Mouse (Mus musculus): ENCODE measurements around the gene Trpv2.

DNA sequence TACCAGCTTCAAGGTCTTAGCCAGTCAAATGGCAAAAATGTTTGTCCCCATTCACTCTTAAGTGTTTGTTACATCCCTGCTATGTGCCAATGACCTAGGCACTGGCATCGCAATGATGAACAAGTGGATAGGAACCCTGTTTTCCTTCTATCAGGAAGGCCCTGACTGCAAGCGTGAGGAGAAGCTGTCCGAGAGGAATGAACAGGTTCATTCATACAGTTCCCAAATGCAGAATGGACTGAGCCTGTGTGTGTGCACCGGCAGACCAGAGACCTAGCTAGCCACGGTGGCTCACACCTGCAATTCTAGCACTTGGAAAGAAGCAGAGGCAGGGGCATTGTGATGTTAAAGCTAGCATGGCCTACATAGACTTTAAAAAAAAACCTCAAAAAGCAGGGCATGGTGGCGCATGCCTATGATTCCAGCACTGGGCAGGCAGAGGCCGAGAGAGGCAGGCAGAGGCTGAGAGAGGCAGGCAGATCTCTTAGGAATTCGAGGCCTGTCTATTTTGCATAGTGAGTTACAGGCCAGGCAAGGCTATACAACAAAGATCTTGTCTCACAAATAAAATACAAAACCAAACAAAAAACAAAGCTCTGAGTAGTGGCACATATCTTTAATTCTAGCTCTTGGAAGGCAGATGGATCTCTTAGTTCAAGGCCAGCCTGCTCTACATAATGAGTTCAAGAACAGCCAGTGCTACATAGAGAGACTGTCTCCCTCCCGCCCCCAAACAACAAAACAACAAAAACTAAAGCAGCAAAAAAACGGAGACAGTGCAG, 33.1 kb downstream of the Trpv2 start:
- no peak for TF ChIP-seq POLR2A (IDR thresholded peaks at IDR 0.05; ENCODE audit: low read depth, low read length)
- TF ChIP-seq CTCF (IDR thresholded peaks at IDR 0.05; ENCODE audit: extremely low read depth, insufficient read length, insufficient replicate concordance, low read depth, low read length) = no peak

Data from small intestine, adult 2 months (tissue).